Mouse (Mus musculus) B cell, adult 2 months (primary cell): ENCODE results near the gene D10Jhu81e.

Source experiments
- DNase-seq, 2 experiments: peaks; one replicate each; pipeline ENCODE4 v3.0.0; 2022

Gene D10Jhu81e

DNA sequence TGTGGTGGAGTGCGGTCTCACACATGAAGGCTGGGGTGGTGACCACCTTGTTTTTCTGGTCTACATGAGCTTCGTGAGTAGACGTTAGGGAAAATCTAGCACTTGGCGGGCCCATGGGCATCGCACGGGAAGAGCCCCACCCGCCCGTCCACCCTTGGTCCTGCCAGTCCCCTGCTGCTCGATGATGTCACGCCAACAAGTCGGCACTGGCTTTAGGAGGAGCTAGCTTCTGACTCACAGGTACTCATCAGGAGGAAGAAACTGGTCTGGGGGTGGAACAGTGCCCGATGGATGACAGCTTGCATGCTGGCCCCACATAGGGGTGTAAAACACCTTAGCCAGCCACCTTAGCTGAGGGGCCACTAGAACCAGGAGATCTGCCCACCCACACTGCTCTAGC is 6.9 kb downstream of the D10Jhu81e start:
- no peak for DNase-seq

DNA sequence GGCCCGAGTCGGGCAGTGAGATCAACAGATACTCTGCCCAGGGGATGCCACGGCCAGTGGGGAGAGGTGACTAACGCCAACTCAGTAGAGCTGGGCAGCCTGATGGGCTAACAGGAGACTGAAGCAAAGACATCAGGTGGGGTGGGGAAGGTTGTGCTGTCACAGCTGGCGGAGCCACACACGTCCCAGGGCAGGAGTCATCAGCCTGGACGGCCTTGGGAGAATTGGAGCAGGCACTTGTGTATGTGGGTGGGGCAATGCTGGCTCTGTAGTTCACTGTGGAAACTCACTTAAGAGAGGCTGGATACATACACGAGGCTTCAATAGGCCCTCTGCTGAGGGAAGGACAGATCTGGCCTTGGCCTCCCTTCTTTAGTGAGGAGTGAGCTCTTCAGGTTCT is 8.5 kb downstream of the D10Jhu81e start:
- no peak for DNase-seq

DNA sequence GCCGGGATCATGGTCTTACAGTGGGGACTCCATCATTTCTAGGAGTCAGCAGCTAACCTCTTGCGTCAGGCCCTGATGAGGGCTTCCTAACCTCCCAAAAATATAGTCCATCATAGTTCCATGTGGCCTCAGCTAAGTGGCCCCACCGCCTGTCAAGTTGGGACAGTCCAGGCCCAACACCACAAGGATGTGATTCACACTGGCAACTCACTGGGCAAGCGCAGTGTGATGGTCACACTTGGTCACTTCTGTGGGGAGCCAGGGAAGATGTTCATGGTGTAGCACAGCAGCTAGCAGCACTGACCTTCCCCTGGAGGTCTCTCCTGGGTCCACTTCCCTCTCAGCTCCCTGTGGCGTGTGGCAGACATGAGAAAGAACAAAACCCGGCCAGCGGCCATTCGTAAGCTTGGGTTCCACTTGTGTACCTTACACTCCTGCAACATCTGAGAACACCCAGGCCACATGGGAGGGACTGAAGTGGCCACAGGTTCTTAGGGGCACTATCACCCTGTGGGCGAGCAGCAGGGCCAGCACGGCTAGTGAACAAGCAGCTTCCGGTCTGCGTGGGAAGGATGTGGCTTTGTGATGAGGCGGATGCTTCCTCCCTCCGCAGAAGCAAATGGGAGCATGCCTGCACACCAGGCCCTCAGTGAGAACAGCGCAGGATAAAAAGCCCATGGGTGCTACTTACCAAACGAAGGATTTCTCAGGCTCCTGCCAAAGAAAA is 9.1 kb downstream of the D10Jhu81e start:
- peak; percentile 67 to 69 for DNase-seq

DNA sequence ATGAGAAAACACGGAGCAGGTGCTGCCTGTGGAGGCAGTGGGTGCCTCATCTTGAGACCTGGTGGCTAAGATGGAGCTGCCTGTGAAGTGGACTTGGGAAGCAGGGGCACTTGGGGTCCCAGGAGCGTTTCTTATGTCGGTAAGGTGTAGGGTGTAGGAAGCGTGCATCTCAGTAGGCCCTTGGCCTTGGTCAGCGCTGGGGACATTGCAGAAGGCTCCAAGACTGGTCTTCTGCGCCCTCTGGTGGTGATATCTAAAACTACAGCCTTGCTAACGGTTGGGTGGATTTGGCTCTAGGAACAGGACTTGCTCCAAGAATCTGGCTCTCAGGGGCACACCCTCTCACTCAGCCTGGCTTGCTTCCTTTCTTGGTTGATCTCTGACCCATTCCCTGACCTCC is 9.7 kb downstream of the D10Jhu81e start:
- peak; percentile 88 to 89 for DNase-seq

DNA sequence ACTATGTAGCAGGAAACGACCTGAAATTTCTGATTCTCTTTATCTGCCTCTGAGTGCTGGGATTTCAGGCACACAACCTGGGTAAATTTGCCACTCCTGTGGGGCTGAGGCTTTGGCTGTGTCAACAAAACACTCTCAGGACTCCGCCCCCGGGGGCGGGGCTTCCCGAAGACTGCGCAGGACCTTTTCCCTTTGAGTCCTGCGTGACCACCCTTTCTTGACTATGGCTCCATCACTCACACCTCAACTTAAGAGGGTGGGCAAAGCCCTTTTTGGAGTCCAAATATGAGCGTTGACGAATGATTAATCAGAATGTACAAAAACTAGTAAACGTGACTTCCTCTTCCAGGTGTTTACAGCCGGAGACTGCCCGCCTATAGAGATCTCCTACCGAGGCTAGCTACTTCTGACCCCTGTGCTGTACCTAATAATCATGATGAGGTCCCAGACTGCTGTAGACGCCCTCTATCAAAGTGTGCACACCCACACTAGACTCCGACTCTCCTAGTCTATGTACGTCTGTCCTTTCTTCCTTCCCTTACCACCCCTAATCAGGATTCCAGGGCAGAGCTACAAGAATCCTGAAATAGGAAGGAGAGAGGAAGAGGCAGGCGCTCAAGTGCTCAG is 10.2 kb downstream of the D10Jhu81e start:
- peak; percentile 81 to 82 for DNase-seq

DNA sequence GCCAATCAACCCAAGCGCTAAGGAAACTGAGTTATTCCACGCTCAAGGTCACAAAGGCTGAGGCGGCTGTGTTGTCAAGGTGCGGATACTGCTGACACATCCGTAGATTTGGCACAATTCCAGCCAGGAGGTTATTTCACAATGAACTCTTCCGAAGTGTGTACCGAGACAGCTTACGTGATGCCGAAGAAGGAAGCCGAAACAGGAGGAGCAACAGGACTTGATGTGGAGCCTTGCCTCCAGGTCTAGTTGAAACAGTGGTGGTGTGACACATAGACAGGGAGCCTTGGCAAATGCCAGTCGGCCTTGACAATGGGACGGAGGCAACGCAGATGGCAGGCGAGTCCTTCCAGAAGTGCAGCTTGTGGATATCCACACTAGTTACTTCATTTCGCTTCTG is 11.5 kb downstream of the D10Jhu81e start:
- no peak for DNase-seq

DNA sequence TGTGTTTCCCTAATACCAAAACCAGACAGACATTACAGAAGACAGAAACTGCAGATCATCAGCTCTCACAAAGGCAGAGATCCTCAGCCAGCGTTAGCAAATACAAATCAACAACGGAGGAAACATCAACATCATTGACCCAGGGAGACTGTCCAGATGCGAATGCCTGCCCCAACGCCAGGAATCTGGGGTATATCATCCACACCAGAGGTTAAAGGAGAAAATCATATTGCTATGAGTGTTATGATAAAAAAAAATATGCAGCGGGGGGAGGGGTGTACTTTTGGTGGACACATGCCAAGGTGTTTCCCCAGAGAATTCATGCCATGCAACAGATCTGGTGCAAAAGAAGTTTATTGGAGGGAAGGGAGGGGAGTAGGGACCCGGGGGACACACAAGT is 12.7 kb downstream of the D10Jhu81e start:
- no peak for DNase-seq

DNA sequence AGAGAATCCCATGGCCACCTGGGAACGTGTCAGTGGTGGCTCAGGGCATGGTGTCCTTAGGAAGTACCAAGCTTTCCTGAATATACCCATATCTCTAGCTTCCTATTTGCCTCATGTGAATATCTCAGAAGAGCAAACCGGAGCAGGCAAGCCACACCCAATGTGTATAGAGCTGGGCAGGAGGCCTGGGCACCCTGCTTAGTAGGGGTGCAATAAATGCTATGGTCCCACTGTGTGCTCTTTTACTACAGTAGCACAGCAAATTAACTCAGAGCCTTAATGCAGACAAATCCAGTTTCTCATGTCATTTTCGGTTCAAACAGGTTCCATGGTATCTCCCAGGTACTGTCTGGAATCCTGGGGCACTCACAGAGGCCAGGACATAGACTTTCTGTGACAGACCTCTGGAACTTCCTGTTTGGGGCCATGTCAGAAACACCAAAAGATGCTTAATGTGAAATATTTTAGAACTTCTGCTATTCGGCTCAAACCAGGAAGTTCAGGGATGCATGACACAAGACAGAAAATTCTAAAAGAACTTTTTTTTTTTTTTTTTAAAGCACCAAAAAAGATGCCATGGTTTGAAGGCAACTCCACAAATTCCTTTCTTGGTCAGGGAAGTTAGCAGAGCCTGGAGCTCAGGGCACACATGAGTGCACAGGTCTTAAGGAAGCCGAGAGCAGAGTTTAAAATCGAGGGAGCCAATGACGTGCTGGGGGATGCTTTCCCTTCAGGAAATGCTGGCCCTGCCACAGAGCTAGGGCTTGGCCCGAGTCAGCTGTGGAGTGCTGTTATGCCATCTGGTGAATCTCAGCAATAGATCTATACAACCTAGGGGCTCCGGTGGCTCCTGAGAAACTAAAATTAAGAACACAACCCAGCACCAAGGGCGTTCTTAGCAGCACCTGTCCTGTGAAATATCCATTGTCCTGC is 20.5 kb downstream of the D10Jhu81e start:
- DNase-seq, result peak; percentile 55 to 56

DNA sequence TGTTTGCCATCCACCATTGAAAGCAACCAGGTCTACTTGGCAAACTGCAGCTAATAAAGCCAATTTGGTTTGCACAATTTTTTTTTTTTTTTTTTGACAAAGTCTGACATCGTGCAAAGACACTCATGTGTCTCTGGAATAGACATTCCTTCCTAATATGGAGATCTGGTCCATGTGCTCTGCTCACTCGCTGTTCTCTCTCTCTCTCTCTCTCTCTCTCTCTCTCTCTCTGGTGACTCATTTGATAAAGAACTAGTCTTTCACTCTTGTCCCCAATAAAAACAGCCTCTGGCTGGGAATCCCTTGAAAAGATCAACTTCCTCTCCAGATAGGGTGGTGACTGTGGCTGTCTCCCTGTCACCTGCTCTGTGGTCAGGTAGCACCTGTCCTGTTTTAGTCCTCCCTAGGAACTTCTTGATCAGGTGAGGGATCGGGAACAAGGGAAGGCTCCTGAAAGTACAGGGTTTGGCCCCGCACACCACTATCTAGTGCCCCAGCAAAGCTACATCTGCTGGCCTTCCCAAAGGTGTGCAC is 21.6 kb downstream of the D10Jhu81e start:
- DNase-seq, result no peak

DNA sequence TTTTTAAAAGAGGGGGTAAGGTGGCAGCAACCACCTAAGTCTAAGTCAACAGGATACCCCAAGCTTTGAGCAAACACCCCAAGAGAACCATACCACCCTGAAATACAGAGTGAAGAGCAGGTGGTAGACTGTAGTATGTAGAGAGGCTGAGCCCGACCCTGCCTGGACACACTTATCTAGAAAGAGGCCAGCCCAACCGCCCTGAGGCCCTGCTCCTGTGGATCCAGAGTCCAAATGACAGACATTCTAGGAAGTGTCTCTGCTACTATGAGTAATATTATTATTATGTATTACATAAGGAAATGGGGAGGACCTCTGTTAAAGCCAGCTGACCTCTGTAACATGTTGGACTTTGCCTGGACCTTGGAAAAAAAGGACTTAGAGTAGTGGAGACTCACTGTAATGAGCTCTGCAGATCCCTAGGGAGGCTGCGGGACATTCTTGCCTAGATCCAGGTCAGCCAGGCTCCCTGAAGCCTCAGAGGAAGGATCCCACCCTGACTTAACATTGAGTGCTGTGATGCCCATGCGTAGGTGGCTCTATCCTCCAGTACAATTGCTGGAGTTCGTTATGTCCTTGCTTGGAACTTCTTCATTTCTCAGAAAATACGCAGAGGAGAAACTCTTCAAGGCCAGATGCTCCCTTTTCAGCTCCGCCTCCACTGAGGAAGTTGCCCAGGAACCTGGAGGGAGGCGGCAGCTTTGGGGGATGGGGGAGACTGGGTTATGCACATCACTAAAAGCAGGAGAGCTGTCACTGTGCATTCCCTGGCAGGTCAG is 25.7 kb downstream of the D10Jhu81e start:
- DNase-seq, result no peak

DNA sequence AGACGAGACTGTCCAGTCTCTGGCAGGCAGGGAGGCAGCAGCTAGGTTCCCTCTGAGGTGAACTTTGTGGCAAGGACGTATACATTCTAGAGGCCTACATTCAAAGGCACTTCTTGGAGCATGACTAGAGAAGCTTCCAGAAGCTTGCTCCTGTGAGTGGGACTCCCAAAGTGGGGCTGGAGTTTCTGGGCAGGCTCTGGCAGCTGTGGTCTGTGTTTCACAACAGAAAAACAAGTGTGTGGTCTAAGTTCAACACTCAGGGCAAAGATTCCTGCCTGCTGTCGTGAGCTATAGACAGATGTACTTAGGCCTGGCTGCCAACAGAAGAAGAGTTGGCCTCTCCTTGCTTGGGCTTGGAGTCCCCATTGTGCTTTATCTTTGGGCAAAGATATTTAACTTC is 28.7 kb downstream of the D10Jhu81e start:
- no peak for DNase-seq

DNA sequence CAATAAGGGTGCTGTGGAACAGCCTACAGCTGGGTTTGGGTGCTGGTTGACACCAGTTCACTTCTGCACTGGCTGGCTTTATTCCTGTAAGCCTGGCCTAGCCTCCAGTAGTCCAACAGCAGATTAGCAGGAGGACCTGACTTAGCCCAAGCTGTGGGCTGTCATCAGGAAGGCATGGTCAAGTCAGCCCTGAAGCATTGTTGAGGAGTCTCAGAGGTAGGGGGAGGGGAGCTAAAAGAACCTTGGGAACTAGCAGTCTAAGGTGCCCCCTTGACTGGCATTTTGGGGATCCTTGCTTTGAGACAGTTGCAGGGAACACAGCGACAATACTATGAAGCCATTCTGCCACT is 29.4 kb downstream of the D10Jhu81e start:
- no peak for DNase-seq

DNA sequence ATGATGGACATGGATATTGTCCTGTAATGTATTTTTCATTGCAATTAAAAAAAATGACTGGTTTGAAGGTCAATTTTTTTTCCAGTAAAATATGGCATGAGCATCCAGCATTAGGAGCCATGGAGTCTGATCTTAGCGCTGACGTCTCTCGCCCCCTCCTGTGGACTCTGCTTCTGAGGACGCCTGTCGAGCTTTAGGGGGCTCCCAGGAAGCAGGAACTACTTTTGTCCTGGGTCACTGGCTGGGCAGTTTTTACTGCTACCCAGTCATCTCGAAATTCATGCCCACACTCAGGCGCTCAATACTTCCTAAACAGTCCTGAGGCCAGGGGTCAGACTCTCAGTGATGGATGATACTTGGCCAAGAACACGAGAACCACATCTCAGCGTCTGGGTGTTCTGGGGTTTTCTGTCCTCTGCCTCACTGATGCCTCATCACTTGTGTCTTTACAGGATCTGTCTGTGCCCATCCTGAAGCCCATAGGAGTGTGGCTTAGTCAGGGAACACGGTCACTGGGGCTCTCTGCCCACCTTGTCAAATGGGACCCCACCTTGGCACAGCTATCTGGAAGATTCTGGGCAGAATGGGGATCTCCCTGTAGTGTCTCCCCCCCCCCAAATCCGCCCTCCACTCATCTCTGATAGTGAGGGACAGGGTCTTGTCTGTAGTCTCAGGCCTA is 29.9 kb downstream of the D10Jhu81e start:
- DNase-seq, result no peak

DNA sequence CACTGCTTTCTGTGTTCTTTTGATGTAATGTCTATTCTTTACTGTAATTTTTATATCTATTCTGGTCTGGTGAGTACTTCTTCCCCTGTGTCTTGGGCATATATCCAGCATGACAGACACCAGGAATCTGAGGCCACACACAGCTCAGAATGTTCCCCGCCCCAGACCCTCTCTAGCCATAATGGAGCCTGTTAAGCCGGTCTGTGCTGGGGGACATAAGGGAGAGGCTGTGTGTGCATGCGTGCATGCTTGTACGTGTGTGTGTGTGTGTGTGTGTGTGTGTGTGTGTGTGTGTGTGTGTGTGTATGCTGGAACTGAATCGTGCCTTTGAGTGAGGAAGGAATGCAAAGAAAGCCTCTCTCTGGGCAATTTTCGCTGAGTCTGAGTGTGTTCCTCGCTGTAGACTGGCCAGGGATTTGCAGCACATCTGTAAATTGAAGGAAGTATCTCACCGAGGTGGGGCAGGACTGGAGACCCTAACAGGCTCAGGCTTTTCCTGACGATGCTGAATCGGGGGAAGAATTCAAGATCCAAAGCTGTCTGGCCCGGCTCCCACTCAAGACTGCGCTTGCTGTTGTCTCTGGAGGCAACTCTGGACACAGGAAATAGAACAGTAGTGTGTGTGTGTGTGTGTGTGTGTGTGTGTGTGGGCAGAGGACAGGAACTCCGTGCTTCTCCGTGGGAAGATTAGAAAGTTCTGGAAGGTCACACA is 30.6 kb downstream of the D10Jhu81e start:
- no peak for DNase-seq

DNA sequence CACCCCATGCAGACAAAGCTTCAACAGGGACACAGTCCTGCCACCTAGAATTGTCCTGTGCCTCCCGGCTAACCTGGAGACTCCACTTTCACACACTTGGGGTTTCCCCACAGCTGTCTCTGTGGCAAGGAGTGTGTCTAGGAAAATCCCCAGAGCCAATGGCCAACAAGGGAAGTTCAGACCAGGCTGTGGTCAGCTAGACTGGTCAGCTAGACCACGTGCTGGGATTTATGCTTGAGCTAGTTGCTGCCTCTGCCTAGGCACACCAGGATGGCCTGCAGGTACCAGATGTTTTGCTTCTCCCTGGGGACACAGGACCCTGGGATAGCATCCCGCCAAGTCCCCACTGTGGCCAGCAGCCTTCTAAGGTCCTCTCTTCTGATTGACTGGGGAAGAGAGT is 32.4 kb downstream of the D10Jhu81e start:
- DNase-seq, result no peak

DNA sequence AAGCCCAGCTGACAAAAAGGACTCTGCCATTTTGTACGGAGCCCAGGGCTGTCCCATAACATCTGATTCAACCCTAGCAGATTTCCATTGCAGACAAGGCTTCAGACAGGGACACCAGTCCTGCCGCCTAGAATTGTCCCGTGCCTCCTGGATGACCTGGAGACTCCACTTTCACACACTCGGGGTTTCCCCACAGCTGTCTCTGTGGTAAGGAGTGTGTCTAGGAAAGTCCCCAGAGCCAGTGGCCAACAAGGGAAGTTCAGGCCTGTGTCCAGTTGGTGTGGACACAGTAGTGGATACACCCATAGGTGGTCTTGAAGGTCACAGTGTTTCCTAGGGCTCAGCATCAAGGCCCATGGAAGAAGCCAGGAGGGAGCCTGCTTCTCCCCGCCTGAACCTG is 33.6 kb downstream of the D10Jhu81e start:
- DNase-seq, result no peak

DNA sequence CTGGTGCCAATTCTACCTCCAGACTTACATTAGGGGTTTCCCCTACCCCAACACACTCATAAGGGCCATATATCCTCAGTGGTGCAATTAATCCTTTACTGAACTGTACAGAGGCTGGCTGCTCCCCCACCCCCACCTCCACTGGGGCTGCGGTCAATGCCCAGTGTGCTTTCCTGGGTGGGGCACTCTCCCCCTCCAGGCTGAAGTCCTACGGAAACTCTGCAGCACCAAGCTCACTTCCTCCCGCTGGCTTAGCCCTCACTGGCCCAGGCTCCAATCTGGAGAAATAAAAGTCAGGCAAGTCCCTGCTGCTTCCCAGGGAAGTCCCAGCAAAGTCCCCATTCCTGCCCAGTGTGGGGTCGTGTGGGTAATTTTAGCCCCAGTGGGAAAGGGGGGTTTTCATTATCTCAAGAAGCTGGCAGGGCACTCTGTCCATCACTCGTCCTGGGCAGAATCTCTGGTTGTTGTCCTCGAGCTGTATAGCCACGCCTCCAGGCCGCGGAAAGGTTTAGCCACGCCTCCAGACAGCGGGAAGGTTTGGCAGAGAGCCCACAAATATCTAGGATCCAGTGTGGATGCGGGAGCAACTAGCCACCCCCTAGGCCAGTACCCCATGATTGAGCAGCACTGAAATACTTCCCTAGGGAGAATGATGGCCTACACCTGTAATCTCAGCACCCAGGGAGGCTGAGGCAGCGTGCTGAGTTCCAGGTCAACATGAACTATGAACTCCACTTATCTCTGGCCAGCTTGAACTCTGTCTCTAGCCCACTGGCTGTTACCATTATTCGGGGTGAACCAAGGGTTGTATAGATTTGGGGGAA is 34.4 kb downstream of the D10Jhu81e start:
- peak; percentile 50 to 56 for DNase-seq

DNA sequence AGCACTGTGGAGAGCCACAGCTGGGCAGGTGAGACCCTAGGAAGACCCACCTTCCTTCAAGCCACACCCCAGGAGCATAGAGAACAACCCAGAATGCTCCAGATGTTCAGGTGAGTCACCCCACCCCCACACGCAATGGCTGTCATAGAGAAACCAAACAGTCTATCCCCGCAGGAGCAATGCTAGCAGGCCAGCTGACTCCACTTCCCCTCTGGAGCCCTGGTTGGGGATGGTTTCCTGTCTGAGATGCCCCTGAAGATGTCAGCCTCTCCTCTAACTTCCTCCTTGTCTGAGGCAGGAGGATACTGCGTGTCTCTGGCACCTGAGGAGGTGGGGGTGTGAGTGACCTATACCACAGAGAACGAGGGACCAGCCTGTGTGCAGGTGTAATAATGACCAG is 35.2 kb downstream of the D10Jhu81e start:
- peak; percentile 68 to 76 for DNase-seq

DNA sequence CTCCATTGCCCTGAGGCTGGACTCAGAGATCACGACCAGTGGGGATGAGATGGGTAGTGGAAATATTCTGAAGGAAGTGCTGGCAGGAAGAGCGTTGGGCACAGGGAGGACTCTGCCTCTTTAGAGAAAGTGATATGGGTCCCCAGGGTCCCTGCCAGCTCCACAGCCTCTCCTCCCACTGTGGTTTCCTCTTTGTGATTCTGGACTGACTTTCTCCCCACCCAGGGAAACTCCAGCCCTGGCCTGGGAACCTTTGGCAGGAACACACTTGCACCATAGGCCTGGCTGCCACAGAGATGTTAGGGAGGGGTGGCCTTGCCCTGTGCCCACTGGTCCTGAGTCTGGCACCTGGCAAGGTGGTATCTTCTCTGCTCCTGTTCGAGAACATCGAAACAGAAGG is 39.6 kb downstream of the D10Jhu81e start:
- no peak for DNase-seq

DNA sequence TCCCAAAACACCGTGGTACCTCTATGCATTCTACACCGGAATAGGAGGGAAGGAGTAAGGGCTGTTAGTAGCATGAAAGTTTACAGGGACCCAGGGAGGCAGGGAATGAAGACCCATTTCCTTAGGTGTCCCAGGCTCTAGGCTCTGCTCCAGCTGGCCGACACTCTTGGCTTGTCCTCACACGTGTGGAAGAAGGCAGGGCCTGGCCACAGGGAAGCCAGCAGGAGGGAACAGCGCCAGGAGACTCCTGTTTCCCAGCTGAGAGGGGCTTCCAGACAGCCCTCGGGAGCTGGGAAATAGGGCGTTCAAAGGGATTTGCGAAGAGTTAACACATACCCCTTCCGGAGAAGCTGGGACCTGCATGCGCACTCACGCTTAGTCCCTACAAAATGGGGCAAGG is 40.2 kb downstream of the D10Jhu81e start:
- DNase-seq, result no peak

DNA sequence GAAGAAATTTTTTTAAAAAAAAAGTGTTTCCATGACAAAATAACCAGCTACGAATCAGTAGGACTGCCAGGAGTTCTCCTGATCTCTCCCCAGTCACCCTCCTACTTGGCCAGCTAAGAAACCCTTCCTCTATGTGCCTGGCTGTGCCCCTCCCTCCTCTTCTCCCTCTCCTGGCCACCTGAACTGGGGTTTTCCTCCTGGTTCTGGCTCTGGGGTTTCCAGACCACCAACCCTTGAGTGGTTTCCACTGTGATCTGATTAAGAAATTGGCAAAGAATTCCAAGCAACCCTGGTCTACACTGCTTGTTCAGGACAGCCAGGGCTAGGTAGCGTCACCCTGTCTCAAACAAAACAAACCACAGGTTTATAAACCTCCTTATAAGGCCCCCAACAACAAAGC is 40.9 kb downstream of the D10Jhu81e start:
- no peak for DNase-seq
